Mouse (Mus musculus) G1E-ER4 (cell line): ENCODE results near the gene Ifnb1. TPM values are rescaled to one million over a fixed set of nuclear protein-coding genes. Genes with fewer than 3 reads are reported as not detected.

Experiments used
- GATA1 ChIP-seq: IDR thresholded peaks from one replicate; pipeline ENCODE4 v1.8.0; 2012; ENCODE audit warnings: low read length, inconsistent platforms
- polyA plus RNA-seq: library from polyadenylated mRNA; stranded (reverse); fragments of >175 nt; gene quantifications from 2 replicates; pipeline ENCODE4 v1.2.3, GENCODE M21; 2012

The Ifnb1 gene
- polyA plus RNA-seq, 1 experiment, result not detected

- TF ChIP-seq GATA1, result no peak
Observed at GRCm38 (mm10) chr4:88523241-88523640, 667 bp upstream of the Ifnb1 start.

DNA sequence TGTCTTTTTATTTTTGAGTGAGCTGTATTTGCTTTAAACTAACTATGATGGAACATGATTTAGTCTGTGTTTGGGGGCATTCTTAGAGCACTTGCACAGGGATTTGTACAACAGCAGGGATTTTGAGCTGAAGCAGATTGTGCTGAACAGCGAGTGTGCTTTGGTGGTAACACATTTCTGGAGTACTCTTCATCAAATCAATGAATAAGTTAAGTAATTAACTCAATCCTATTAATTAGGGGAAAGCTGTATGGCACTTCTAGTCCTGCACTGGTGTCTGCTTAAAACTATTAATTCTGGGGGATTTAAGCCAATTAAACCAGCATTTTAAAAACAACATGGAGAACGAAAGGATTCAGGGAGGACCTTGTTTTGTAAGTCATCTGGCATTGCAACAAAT, 4.6 kb downstream of the Ifnb1 start:
- TF ChIP-seq GATA1, result no peak

- TF ChIP-seq GATA1, result no peak
Observed at GRCm38 (mm10) chr4:88515711-88516211, 6.8 kb downstream of the Ifnb1 start.

- TF ChIP-seq GATA1, result no peak
Observed at GRCm38 (mm10) chr4:88515250-88515649, 7.3 kb downstream of the Ifnb1 start.

DNA sequence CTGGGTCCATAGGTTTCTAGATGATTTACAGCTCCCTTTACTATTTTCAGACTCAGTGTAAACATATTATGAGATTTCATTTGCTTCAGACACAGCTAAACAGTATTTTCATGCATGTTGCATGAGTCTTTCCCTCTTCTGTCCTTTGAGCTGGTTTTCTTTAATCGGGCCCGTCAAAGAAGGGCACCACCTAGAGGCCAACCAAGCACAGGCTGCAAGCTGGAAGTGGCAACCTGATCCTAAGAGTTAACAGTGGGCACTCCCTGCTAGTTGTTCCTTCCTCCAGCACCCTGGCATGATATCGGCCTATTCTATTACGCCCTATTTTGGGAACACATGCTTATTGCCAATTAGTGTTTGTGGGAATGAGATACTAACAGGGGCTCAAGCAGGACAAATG, 8.2 kb downstream of the Ifnb1 start:
- TF ChIP-seq GATA1, result no peak

- no peak for TF ChIP-seq GATA1
Observed at GRCm38 (mm10) chr4:88513743-88514142, 8.8 kb downstream of the Ifnb1 start.

DNA sequence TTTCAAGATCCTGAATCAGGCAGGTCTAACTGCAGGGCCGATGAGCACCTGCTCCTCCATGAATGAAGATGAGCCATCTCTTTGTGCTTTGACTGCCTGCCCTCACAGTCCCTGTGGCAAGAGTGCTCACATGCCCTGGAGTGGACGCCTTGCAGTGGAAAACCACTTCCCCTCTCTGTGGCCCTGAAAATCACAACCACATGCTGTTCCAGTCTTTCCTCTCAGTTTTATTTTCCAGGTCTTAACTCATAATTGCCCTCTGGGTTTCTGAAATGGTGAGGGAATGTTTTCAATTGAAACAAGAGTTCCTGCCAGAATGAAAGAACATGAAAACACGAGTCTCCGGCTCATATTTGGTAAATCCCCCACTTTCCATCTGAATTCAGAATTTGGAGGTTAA, 18.8 kb downstream of the Ifnb1 start:
- no peak for TF ChIP-seq GATA1

DNA sequence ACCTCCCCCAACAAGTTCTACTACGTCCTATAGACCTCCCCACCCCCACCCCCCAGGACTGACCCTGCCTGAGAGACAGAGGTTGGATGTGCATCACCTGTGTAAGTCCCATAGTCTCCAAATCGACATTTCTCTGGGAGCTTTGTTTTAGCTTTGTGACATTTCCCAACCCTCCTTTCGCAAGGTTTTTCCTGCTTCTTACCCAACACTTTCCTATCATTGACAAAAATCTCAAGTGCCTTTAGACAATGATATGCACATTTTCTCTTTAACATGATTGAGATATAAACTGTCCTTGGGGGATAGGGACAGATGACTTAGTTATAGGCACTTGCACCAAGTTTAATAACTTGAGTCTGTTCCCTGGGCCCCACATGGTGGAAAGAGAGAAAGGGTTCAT, 21.3 kb downstream of the Ifnb1 start:
- TF ChIP-seq GATA1, result no peak

DNA sequence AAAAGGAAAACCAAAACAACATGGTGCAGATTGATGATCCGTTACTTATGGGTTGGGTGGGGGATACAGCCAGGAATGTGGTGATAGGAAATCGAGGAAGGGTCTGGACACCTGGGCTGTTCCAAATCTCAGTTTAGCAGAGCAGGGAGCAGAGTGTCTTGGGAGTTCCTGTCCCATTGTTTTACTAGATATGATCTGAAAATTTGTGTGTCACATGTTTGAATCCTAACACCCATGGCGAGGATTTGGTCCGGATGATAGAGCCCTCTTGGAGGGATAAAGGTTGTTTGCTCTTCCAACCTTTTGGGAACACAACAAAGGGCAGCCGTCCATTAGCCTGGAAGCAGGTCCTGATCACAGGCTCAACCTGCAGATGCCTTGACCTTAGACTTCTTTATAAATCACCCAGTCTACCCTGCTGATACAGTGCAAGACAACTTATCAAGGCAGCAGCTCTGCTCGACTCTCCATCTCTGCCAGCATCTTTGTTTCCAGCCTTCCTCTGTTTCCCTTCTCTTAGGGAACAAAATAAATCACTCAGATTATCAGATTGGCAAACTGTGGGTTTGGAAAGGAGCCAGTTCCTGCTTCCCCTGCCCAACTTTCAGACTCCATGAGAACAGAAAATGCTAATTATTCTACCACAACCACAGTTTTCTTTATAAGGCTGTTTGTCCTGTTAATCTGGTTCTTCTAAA, 26.1 kb downstream of the Ifnb1 start:
- no peak for TF ChIP-seq GATA1

DNA sequence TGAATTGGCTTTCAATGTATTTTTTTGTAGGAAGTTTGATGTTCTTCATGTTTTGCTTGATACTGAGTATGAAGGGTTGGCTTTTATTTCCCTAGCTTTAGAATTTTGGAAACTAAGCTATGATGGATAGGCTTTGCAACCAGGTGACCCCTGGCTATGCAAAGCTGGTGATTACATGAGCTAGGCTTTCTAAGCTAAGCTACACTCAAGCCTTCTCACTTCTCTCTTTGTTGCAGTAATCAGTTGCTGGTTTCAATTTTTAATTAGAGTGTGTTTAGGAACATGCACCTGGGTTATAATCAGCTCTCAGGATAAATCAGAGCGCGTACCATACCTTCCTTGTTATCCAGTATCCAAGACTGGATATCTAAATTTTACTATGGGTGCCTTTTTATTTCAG, 33.0 kb downstream of the Ifnb1 start:
- TF ChIP-seq GATA1, result no peak

DNA sequence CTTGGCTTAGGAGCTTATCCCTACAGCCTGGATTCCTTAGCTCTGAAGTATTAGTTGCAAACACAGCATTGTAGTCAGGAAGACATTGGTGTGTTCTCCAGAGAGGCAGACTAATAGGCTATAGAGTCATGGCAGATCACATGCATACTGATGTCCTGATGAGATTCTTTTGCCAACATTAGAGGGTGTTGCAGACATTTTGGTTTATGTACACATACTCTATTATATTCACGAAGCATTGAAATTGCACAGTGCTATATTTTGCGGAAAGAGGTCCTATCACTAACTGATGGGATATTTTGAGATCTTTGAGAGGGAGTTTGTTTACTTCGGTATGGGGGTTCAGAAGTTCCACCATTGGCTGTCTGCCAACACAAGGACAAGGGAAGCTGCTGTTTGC, 34.5 kb downstream of the Ifnb1 start:
- no peak for TF ChIP-seq GATA1

GRCm38 (mm10) chr4:88480130-88480529, 42.4 kb downstream of the Ifnb1 start:
- no peak for TF ChIP-seq GATA1

DNA sequence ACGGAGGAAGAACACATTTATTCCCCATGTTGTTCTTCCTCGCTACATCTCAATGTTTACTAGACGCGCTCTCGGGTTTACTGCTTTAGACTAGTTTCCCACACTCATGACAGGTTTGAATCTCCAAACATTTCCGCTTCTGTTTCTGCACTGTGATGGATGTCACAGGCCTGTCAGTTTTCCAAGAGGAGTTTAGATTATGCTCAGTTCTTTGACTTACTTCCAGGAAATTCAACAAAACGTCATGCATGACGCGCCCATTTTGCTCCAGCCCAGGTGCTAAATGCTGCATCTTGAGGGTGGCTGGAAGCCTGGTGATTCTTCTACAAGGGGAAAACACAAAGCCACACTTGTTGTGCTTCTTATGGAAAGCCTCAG, 43.8 kb downstream of the Ifnb1 start:
- TF ChIP-seq GATA1, result no peak

DNA sequence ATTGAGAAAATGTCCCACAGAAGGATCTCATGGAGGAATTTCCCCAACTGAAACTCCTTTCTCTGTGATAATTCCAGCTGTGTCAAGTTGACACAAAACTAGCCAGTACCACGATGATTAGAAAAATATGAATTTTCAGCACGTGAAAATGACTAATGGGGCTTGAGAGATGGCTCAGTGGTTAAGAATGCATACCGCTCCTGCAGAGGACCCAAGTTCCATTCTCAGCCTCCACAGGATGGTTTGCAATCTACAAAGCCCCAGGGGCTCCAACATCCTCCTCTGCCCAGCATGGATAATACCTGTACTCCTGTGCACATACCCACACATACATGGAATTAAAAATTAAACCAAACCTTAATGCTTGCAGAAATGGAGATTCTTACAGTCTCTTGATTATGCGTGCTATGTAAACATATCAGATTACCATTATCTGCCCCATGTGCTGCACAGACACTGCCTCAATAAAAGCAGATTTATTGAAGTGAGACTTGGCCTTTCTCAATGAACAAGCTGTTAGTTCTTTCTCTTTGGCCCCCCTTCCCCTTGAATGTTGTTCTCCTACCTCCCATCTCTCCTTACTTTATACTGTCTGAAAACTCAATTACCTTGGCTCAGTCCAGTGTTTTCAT, 44.3 kb downstream of the Ifnb1 start:
- no peak for TF ChIP-seq GATA1

DNA sequence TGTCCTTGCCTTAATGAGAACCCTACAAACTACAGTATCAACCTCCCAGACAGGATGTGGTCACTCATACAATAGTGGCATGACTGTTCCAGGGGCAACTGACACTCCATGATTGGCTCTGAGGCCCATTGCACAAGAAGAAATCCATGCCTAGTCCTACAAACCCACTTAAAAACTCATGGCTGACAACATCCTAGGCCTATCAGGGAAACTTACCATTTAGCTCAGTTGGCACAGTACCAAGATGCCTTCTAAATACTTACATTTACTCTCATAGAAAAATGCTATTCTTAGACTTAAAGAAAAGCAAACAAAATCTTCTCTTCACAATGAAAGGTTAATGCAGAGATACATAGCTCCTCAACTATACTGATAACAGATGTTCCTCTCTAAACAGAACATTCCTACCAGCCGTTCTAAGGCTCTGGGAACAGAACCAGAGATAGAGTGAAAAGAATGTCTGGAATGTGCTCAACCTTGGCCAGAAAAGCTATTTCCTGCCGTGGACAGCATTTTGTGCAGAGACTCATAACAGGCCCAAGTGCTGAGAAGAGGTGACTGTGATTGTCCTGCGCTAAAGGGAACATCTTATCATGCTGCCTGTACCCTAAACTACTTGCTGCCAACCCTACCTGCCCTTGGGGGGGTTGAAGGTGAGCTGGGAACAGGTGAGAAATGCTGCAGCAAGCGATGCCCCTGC, 45.9 kb downstream of the Ifnb1 start:
- TF ChIP-seq GATA1, result no peak

DNA sequence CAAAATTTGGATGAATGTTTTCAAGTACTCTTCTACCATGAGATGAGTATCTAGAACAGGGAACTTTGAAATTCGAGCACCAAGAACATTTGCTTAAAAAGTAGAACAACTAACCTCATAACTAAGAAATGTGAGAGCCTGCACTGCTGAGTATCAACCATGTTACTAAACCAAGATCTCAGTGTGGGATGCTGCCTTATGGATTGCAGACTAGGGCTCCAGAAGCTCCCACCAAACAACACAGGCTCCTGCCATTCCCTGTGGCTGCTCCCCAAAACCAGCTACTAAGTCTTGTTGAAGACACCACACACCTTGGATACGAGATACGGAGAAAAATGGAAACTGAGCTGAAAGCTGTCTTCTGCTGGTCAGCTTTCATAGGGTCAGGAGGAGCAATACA, 46.5 kb downstream of the Ifnb1 start:
- no peak for TF ChIP-seq GATA1

Other genes with a start within 250 kb of the Ifnb1 start
- not detected in 2 replicates for gene Hacd4, start 83.8 kb downstream of the Ifnb1 start, polyA plus RNA-seq
- not detected in 2 replicates for gene Ifna15, start 35.5 kb upstream of the Ifnb1 start, polyA plus RNA-seq
- not detected in 2 replicates for gene Ifna14, start 49.0 kb upstream of the Ifnb1 start, polyA plus RNA-seq
- not detected in 2 replicates for gene Ifna9, start 69.6 kb upstream of the Ifnb1 start, polyA plus RNA-seq
- gene Ifna12, start 80.6 kb upstream of the Ifnb1 start, polyA plus RNA-seq, result not detected in 2 replicates
- gene C87499, start 111.6 kb upstream of the Ifnb1 start, polyA plus RNA-seq, result not detected in 2 replicates
- gene Ifna13, start 121.7 kb upstream of the Ifnb1 start, polyA plus RNA-seq, result not detected in 2 replicates
- gene Ifna16, start 154.2 kb upstream of the Ifnb1 start, polyA plus RNA-seq, result not detected in 2 replicates
- gene Ifna2, start 161.1 kb upstream of the Ifnb1 start, polyA plus RNA-seq, result not detected in 2 replicates
- gene Ifnab, start 168.6 kb upstream of the Ifnb1 start, polyA plus RNA-seq, result not detected in 2 replicates
- gene Gm26566, start 199.0 kb upstream of the Ifnb1 start, polyA plus RNA-seq, result not detected in 2 replicates
- gene Klhl9, start 199.7 kb upstream of the Ifnb1 start, polyA plus RNA-seq, result 6.4 and 7.6 TPM in 2 replicates
- not detected in 2 replicates for gene Gm13271, start 232.1 kb upstream of the Ifnb1 start, polyA plus RNA-seq
- not detected in 2 replicates for gene Gm13283, start 237.3 kb upstream of the Ifnb1 start, polyA plus RNA-seq